Mouse (Mus musculus): Measurements from ENCODE around the gene Parvb. TPM values are rescaled to one million over a fixed set of nuclear protein-coding genes. Genes with fewer than 3 reads are reported as not detected.

Parvb gene
- polyA plus RNA-seq, 1 experiment from 2014 or later, result 2.5 TPM

DNA sequence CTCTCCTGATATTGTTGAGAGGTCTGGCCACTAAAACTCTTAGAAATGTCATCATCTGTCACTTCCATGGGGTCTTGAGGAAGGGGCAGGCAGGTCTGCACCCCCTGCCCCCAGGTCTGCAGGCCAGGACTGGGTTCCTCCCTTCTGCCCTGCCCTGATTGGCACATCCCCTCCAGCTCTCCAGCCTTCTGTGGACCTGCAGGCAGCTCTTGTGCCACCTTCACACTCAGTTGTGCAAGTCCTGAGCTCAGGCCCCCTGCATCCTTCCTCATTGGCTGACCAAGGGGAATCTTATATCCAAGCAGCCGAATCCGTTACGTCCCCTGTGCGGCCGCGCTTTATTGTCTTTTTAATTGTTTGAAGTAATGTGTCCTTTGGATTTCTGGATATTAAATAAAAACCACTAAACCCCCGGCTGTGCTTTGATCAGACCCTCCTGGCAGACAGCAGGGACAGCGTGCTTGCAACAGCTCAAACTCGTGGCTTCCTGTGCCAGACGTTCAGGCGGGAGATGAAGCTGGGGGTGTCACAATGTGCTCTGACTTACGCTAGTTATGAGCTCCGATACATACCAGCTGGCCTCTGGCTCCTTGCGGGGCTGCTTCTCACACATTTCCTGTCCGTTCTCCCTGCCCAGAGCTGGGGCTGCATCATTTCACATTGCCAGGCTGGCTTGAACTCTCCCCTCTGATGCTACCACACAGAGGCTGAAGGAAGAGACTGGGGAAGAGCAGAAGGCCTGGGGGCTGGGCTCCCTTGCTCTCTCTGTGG lies 83.6 kb downstream of the Parvb start:
- no peaks in the 10 kb centered on the region for H3K36me3 ChIP-seq (ENCODE audit: control insufficient read depth, insufficient read depth, low read length)
- H3K4me3 ChIP-seq (ENCODE audit: low read length), result no peak overlapping the region
- no peaks in the 10 kb centered on the region for H3K27me3 ChIP-seq (replicated peaks; ENCODE audit: control insufficient read depth, insufficient read depth, low read length)
- no peak overlapping the region for H3K9ac ChIP-seq (ENCODE audit: low read depth, low read length)
- peaks cover 32% of the 10 kb centered on the region for H3K4me1 ChIP-seq (ENCODE audit: control insufficient read depth, insufficient read depth, low read length)
- no peaks in the 10 kb centered on the region for H3K9me3 ChIP-seq (ENCODE audit: control insufficient read depth, low read length)
- H3K27ac ChIP-seq (ENCODE audit: low read length), result no peak overlapping the region
- peak; percentile 34; the same call in 1 of the 2 replicates for ATAC-seq
- H3K4me2 ChIP-seq (ENCODE audit: low read depth, low read length), result no peak overlapping the region
- 38% methylated on average over 15 of the region's 15 CpGs for WGBS

- Histone ChIP-seq H3K4me1 (ENCODE audit: control insufficient read depth, insufficient read depth, low read length) (peaks cover 7% of the 10 kb centered on the region; the same call in 1 of the 2 replicates), H3K36me3 (ENCODE audit: control insufficient read depth, insufficient read depth, low read length) (no peaks in the 10 kb centered on the region), H3K9me3 (ENCODE audit: control insufficient read depth, low read length) (no peaks in the 10 kb centered on the region), H3K27me3 (replicated peaks; ENCODE audit: control insufficient read depth, insufficient read depth, low read length) (no peaks in the 10 kb centered on the region), H3K4me3 (ENCODE audit: low read length) (no peak overlapping the region), H3K27ac (ENCODE audit: low read length) (no peak overlapping the region), H3K4me2 (ENCODE audit: low read depth, low read length) (no peak overlapping the region), H3K9ac (ENCODE audit: low read depth, low read length) (no peak overlapping the region)
- ATAC-seq, result no peak
- WGBS, result 90% methylated on average over 4 of the region's 4 CpGs
Observed at GRCm38 (mm10) chr15:84319393-84319792, 87.5 kb downstream of the Parvb start.

DNA sequence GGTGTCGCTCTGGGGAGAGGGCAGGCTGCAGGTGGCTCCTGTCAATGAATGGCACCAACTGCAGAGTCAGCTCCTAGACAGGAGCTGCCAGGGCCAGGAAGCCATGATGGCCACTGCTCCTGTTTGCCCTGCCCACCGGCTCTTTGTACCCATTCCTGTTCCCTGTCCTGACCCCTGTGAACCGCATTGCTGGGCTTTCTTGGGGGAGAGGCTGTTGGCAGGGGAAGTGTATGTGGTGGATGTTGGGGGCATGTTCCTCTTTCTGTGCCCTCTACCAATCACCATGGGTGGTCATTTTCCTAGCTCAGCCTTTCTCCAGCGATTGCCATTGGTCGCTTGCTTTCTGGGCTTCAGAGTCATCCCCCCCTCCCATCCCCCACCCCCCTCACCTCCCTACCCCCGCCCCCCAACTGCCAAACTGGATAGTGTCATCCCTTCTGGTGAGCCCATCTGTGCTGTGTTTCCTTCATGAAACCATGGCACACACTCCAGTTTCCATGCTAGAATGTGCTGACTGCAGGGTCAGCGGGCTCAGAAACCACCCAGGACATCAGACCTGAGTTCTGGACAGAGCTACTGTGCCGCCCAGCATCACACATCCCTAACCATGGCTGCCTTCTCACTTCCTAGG lies 89.8 kb downstream of the Parvb start:
- Histone ChIP-seq H3K27ac (ENCODE audit: low read length) (no peak overlapping the region), H3K4me1 (ENCODE audit: control insufficient read depth, insufficient read depth, low read length) (no peaks in the 10 kb centered on the region), H3K9me3 (ENCODE audit: control insufficient read depth, low read length) (no peaks in the 10 kb centered on the region), H3K36me3 (ENCODE audit: control insufficient read depth, insufficient read depth, low read length) (no peaks in the 10 kb centered on the region), H3K27me3 (replicated peaks; ENCODE audit: control insufficient read depth, insufficient read depth, low read length) (no peaks in the 10 kb centered on the region), H3K4me2 (ENCODE audit: low read depth, low read length) (no peak overlapping the region), H3K9ac (ENCODE audit: low read depth, low read length) (no peak overlapping the region), H3K4me3 (ENCODE audit: low read length) (no peak overlapping the region)
- 74% methylated on average over 8 of the region's 8 CpGs for WGBS
- ATAC-seq, result no peak

- WGBS, result 78% methylated on average over 10 of the region's 10 CpGs
- Histone ChIP-seq H3K9ac (ENCODE audit: low read depth, low read length) (no peak within 1 kb of the TSS), H3K4me1 (ENCODE audit: control insufficient read depth, insufficient read depth, low read length) (no peaks in the 10 kb centered on the region), H3K27me3 (replicated peaks; ENCODE audit: control insufficient read depth, insufficient read depth, low read length) (no peaks in the 10 kb centered on the region), H3K36me3 (ENCODE audit: control insufficient read depth, insufficient read depth, low read length) (no peaks in the 10 kb centered on the region), H3K4me2 (ENCODE audit: low read depth, low read length) (no peak within 1 kb of the TSS), H3K4me3 (ENCODE audit: low read length) (no peak within 1 kb of the TSS), H3K9me3 (ENCODE audit: control insufficient read depth, low read length) (no peaks in the 10 kb centered on the region), H3K27ac (ENCODE audit: low read length) (no peak within 1 kb of the TSS)
- no peak for ATAC-seq
Observed at GRCm38 (mm10) chr15:84323966-84324869, 92.4 kb downstream of the Parvb start, which contains the start of gene Parvg. Parvg (plus strand) TSS chr15:84324026.

DNA sequence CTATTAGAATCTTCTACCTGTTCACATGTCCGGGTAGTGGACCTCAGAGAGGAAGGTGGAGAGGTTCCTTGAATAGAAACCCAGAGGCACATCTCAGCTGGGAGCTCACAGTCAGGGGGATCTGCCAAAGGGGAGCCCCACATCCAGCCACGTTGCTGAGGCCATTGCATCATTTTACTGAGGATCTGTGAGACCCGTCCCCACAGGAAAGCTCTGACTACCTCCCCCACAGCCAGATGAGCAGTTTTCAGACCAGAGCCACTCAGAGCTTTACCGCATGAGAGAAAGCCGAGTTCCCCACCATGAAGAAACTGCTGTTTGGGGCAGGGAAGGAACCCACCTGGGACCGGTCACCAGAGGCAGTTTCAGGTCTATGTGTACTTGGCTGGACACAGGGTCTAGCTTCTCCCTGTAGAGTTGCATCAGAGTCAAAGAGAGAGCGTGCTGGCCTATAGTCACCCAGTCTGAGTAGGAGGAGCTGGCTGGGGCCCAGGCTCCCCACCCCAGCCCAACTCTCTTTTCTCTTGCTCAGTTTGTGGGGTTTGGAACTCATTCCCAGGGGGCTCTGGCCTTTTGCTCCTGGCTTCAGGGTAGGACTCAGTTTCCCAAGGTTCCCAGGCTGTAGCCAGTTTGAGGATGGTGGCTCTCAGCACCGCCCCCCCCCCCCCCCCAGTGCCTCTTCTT lies 93.2 kb downstream of the Parvb start:
- Histone ChIP-seq H3K9ac (ENCODE audit: low read depth, low read length) (no peak overlapping the region), H3K27ac (ENCODE audit: low read length) (no peak overlapping the region), H3K4me1 (ENCODE audit: control insufficient read depth, insufficient read depth, low read length) (no peaks in the 10 kb centered on the region), H3K27me3 (replicated peaks; ENCODE audit: control insufficient read depth, insufficient read depth, low read length) (no peaks in the 10 kb centered on the region), H3K4me3 (ENCODE audit: low read length) (no peak overlapping the region; the same call in 1 of the 2 replicates), H3K36me3 (ENCODE audit: control insufficient read depth, insufficient read depth, low read length) (no peaks in the 10 kb centered on the region), H3K4me2 (ENCODE audit: low read depth, low read length) (no peak overlapping the region), H3K9me3 (ENCODE audit: control insufficient read depth, low read length) (no peaks in the 10 kb centered on the region)
- 66% methylated on average over 8 of the region's 8 CpGs for WGBS
- no peak for ATAC-seq

DNA sequence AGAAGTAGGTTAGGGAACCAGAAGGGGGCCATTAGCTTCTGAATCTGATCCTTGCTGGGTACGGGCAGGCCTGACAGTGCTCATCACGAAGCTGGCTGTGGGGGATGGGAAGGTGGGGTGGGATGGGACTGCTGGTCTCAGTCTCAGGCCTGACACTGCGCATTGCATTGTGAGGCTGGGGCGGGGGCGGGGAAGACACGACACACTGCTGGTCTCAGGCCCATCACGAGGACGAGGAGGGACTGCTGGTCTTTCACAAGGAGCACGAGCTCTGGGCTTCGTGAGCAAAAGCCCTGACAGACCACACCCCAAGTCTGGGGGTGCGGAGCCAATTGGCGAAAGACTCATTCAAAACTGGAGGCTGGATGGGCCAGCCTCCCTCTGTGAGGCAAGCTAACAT lies 93.9 kb downstream of the Parvb start:
- Histone ChIP-seq H3K4me3 (ENCODE audit: low read length) (no peak overlapping the region), H3K9ac (ENCODE audit: low read depth, low read length) (no peak overlapping the region), H3K9me3 (ENCODE audit: control insufficient read depth, low read length) (no peaks in the 10 kb centered on the region), H3K4me2 (ENCODE audit: low read depth, low read length) (no peak overlapping the region), H3K27me3 (replicated peaks; ENCODE audit: control insufficient read depth, insufficient read depth, low read length) (no peaks in the 10 kb centered on the region), H3K27ac (ENCODE audit: low read length) (no peak overlapping the region), H3K36me3 (ENCODE audit: control insufficient read depth, insufficient read depth, low read length) (no peaks in the 10 kb centered on the region), H3K4me1 (ENCODE audit: control insufficient read depth, insufficient read depth, low read length) (no peaks in the 10 kb centered on the region)
- no peak for ATAC-seq
- WGBS, result 41% methylated on average over 12 of the region's 12 CpGs

DNA sequence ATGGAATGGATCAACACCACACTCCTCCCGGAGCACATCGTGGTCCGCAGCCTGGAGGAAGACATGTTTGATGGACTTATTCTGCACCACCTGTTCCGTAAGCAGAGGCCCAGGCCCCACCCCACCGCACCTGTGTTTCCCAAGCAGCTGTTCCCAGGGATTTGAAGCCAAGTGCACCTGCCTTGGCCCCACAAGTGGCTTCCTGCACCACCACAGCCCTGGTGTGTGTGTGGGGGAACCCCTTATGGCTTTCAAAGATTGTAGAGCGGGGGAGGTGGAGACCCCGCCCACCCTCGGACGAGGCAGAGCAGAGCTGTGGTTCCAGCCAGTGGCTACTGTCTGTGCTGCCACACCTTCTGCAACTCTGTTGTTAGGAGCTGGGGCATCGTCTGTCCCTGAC lies 97.0 kb downstream of the Parvb start:
- no peak overlapping the region for H3K9ac ChIP-seq (ENCODE audit: low read depth, low read length)

GRCm38 (mm10) chr15:84329940-84330339 lies 98.1 kb downstream of the Parvb start:
- H3K27ac ChIP-seq (ENCODE audit: low read length), result no peak overlapping the region
- H3K4me2 ChIP-seq (ENCODE audit: low read depth, low read length), result no peak overlapping the region
- H3K4me3 ChIP-seq (ENCODE audit: low read length), result no peak overlapping the region
- 82% methylated on average over 8 of the region's 8 CpGs for WGBS
- H3K9me3 ChIP-seq (ENCODE audit: control insufficient read depth, low read length), result no peaks in the 10 kb centered on the region
- ATAC-seq, result no peak
- no peak overlapping the region for H3K9ac ChIP-seq (ENCODE audit: low read depth, low read length)
- no peaks in the 10 kb centered on the region for H3K27me3 ChIP-seq (replicated peaks; ENCODE audit: control insufficient read depth, insufficient read depth, low read length)
- H3K4me1 ChIP-seq (ENCODE audit: control insufficient read depth, insufficient read depth, low read length), result no peaks in the 10 kb centered on the region
- H3K36me3 ChIP-seq (ENCODE audit: control insufficient read depth, insufficient read depth, low read length), result no peaks in the 10 kb centered on the region

More for the DNA sequence above, 97.0 kb downstream of the Parvb start:
- Histone ChIP-seq H3K36me3 (ENCODE audit: control insufficient read depth, insufficient read depth, low read length) (no peaks in the 10 kb centered on the region), H3K27ac (ENCODE audit: low read length) (no peak overlapping the region), H3K4me3 (ENCODE audit: low read length) (no peak overlapping the region), H3K4me2 (ENCODE audit: low read depth, low read length) (no peak overlapping the region), H3K4me1 (ENCODE audit: control insufficient read depth, insufficient read depth, low read length) (no peaks in the 10 kb centered on the region), H3K27me3 (replicated peaks; ENCODE audit: control insufficient read depth, insufficient read depth, low read length) (no peaks in the 10 kb centered on the region), H3K9me3 (ENCODE audit: control insufficient read depth, low read length) (no peaks in the 10 kb centered on the region)
- no peak for ATAC-seq
- 69% methylated on average over 10 of the region's 10 CpGs for WGBS
